Mouse (Mus musculus) urinary bladder, adult 2 months (tissue): ENCODE data around the gene Trim40. TPM values are rescaled to one million over a fixed set of nuclear protein-coding genes. Genes with fewer than 3 reads are reported as not detected.

Experiments
- DNase-seq: peaks from one replicate; pipeline ENCODE4 v3.0.0; 2022; ENCODE audit warnings: low spot score
- polyA plus RNA-seq: library from polyadenylated mRNA; depleted of rRNA; stranded (reverse); fragments of >200 nt; gene quantifications from 2 replicates; pipeline ENCODE4 v1.2.3, GENCODE M21; 2012; rRNA removed

The Trim40 gene
- polyA plus RNA-seq: 0.15 and 0.41 TPM in 2 replicates

- DNase-seq: no peak
These were observed at the start of gene Trim40 for GRCm38 (mm10) chr17:36890073-36890903. Gene Trim40, minus strand, starts transcription at chr17:36890123.

- DNase-seq: no peak
These were observed 48.1 kb upstream of the Trim40 start for GRCm38 (mm10) chr17:36938056-36938455.

GRCm38 (mm10) chr17:36931806-36932205 is 41.9 kb upstream of the Trim40 start:
- no peak for DNase-seq

- no peak for DNase-seq
These were observed 41.2 kb upstream of the Trim40 start for GRCm38 (mm10) chr17:36931130-36931529.

GRCm38 (mm10) chr17:36930233-36930632 is 40.3 kb upstream of the Trim40 start:
- DNase-seq: no peak

- no peak for DNase-seq
These were observed 39.5 kb upstream of the Trim40 start for GRCm38 (mm10) chr17:36929236-36929932.

- no peak for DNase-seq
These were observed 37.7 kb upstream of the Trim40 start for GRCm38 (mm10) chr17:36927496-36928120.

- no peak for DNase-seq
These were observed 33.6 kb upstream of the Trim40 start for GRCm38 (mm10) chr17:36923491-36923890.

- DNase-seq: no peak
These were observed 32.8 kb upstream of the Trim40 start for GRCm38 (mm10) chr17:36922715-36923114.

- peak; percentile 35 for DNase-seq
These were observed 30.3 kb upstream of the Trim40 start for GRCm38 (mm10) chr17:36920239-36920638.

GRCm38 (mm10) chr17:36915076-36915475 is 25.2 kb upstream of the Trim40 start:
- peak; percentile 29 for DNase-seq

- no peak for DNase-seq
These were observed 24.2 kb upstream of the Trim40 start for GRCm38 (mm10) chr17:36914108-36914507.

- DNase-seq: no peak
These were observed 22.1 kb upstream of the Trim40 start for GRCm38 (mm10) chr17:36912031-36912430.

- DNase-seq: no peak
These were observed 19.9 kb upstream of the Trim40 start for GRCm38 (mm10) chr17:36909802-36910201.

GRCm38 (mm10) chr17:36908235-36908634 is 18.3 kb upstream of the Trim40 start:
- DNase-seq: no peak

- DNase-seq: no peak
These were observed 13.7 kb upstream of the Trim40 start for GRCm38 (mm10) chr17:36903651-36904050.

- no peak for DNase-seq
These were observed 10.8 kb upstream of the Trim40 start for GRCm38 (mm10) chr17:36900691-36901090.

- DNase-seq: no peak
These were observed 10.1 kb upstream of the Trim40 start for GRCm38 (mm10) chr17:36900001-36900400.

GRCm38 (mm10) chr17:36899376-36899775 is 9.5 kb upstream of the Trim40 start:
- DNase-seq: no peak

- DNase-seq: no peak
These were observed 7.8 kb upstream of the Trim40 start, which contains the start of gene Trim31 for GRCm38 (mm10) chr17:36897552-36898205. Gene Trim31, plus strand, starts transcription at chr17:36898118.

GRCm38 (mm10) chr17:36897065-36897464 is 7.1 kb upstream of the Trim40 start:
- no peak for DNase-seq

GRCm38 (mm10) chr17:36896583-36896982 is 6.7 kb upstream of the Trim40 start:
- no peak for DNase-seq
